Mouse (Mus musculus): Measurements from ENCODE around the gene Stxbp1.

The Stxbp1 gene

GRCm38 (mm10) chr2:32752181-32752580, 94.9 kb downstream of the Stxbp1 start:
- no peak for DNase-seq (ENCODE audit: low spot score in 2 of 2)

- DNase-seq (ENCODE audit: low spot score in 2 of 2) = no peak
These were observed 95.4 kb downstream of the Stxbp1 start for GRCm38 (mm10) chr2:32751665-32752033.

- DNase-seq (ENCODE audit: low spot score in 2 of 2) = no peak
These were observed 96.0 kb downstream of the Stxbp1 start for GRCm38 (mm10) chr2:32750887-32751664.

- no peak for DNase-seq (ENCODE audit: low spot score in 2 of 2)
These were observed 96.8 kb downstream of the Stxbp1 start for GRCm38 (mm10) chr2:32750199-32750598.

GRCm38 (mm10) chr2:32749082-32749481, 98.0 kb downstream of the Stxbp1 start:
- no peak for DNase-seq (ENCODE audit: low spot score in 2 of 2)

- DNase-seq (ENCODE audit: low spot score in 2 of 2) = no peak
These were observed 102.6 kb downstream of the Stxbp1 start for GRCm38 (mm10) chr2:32744272-32744982.

- DNase-seq (ENCODE audit: low spot score in 2 of 2) = peak; percentile 77 to 85
These were observed 104.9 kb downstream of the Stxbp1 start for GRCm38 (mm10) chr2:32742173-32742531.

- peak in 1 of 2 experiments; percentile 66 for DNase-seq (ENCODE audit: low spot score in 2 of 2)
These were observed 105.5 kb downstream of the Stxbp1 start for GRCm38 (mm10) chr2:32741273-32742172.

- DNase-seq (ENCODE audit: low spot score in 2 of 2) = no peak
These were observed 106.2 kb downstream of the Stxbp1 start, which contains the start of gene 6330409D20Rik for GRCm38 (mm10) chr2:32740916-32741272. 6330409D20Rik (minus strand) TSS chr2:32741016.

- DNase-seq (ENCODE audit: low spot score in 2 of 2) = no peak
These were observed 107.7 kb downstream of the Stxbp1 start for GRCm38 (mm10) chr2:32739311-32739710.

Measured in frontal cortex, postnatal 10 days (tissue).